Mouse (Mus musculus) thymus, postnatal 14 days (tissue): ENCODE results near the gene Tecpr2.
A peak's percentile ranks its signal among the peaks of the same experiment; 100 is the strongest.

Experiments used
- DNase-seq: peaks from one replicate; pipeline ENCODE4 v3.0.0; 2021

Tecpr2 gene

GRCm38 (mm10) chr12:110865571-110865970 lies 23.5 kb upstream of the Tecpr2 start:
- no peak for DNase-seq

GRCm38 (mm10) chr12:110865989-110866388 lies 23.1 kb upstream of the Tecpr2 start:
- no peak for DNase-seq

DNA sequence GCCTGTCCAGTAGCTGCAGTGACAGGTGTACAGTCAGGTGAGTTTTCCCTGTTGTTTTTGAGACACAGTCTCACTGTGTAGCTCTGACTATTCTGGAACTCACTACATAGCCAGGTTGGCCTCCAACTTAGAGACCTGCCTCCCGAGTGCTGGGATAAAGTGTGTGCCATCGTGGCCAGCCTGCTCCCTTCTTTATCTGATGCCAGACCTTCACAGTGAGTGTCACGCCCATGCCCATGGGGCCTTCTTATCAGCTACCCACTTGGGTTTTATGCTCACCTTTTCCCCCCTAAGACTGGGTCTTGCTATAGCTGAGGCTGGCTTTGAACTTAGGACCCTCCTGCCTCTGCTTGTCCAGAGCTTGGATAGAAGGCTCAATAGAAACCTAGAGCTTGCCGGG lies 19.0 kb upstream of the Tecpr2 start:
- DNase-seq: no peak

DNA sequence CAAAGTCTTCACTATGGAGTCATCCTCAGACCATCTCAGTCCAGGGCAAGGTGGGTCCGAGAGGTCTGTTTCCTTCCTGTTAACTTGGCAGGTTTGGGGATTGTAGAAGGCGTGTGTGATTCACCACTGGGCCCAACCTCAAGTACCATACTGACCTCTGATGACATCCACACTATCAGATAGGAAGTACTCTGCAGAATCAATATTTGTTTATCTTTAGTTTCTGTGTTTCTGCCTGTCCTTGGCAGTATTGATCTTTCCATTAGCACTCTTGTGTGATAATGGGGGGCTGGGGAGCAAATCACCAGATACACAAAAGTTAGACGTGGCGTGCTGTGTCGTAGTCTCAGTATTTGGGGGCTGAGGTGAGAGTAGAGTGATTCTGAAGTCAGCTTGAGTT lies 17.8 kb upstream of the Tecpr2 start:
- DNase-seq: no peak

GRCm38 (mm10) chr12:110875351-110875750 lies 13.7 kb upstream of the Tecpr2 start:
- no peak for DNase-seq

DNA sequence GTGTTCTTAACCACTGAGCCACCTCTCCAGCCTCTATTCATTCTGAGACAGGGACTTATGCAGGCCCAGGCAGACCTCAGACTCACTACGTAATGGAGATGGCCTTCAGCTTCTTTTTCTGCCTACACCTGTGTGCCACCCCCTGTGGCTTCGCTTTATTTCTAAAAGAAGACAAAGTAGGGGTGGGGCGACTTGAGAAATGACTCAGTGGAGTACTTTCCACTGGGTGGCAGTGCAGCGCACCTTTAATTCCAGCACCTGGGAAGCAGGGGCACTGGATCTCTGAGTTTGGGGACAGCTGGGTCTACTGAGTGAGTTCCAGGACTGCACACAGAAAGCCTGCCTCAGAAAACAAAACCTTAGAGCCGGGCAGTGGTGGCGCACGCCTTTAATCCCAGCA lies 6.8 kb upstream of the Tecpr2 start:
- peak; percentile 8 for DNase-seq

DNA sequence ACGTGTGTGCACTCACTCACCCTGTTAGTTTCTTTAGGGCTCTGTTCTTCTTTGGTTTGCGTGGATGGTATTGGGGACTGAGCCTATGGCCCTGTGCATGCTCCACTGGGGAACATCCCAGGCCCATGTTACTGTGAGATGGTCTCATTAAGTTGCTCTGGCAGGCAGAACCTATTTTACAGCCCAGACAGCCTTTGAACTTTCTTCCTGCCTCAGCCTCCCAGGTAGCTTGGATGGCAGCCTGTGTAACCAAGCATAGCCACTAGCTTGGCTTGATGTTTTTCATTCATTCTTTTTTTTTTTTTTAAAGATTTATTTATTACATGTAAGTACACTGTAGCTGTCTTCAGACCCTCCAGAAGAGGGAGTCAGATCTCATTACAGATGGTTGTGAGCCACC lies 3.8 kb upstream of the Tecpr2 start:
- DNase-seq: no peak

DNA sequence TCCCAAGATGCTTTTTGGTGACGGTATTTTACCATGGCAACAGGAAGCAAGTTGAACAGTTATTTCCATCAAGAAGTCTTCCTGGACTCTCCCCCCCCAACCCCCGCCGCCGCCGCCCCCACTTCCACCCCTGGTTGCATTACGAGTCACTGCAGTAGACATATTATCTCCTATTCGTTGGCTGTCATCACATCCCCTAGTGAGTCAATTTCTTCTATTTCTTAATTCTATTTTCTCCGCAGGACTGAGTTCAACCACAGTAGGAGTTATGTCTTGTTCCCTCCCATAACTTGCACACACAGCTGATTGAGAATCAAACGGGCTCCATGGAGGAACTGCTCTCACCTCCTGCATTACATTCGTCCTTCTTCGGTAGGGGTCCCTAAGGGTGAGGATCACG lies 958 bp upstream of the Tecpr2 start:
- DNase-seq: no peak

GRCm38 (mm10) chr12:110888606-110889005 lies 458 bp upstream of the Tecpr2 start:
- DNase-seq: no peak

DNA sequence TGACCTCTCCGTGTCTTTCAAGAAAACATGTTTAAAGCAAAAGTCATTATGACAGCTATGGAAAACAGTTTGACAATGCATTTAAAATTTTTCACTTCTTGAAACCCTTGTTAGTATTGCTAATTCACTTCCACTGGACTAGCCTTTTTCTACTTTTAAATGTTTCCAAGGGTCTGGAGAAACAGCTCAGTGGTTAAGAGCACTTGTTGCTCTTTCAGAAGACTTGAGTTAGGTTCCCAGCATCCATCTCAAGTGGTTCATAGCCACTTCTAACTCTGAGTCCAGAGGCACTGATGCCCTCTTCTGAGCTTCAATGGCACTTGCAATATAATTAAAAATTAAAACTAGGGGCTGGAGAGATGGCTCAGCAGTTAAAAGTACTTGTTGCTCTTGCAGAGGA lies 2.8 kb downstream of the Tecpr2 start:
- no peak for DNase-seq

GRCm38 (mm10) chr12:110902106-110902505 lies 13.0 kb downstream of the Tecpr2 start:
- no peak for DNase-seq

DNA sequence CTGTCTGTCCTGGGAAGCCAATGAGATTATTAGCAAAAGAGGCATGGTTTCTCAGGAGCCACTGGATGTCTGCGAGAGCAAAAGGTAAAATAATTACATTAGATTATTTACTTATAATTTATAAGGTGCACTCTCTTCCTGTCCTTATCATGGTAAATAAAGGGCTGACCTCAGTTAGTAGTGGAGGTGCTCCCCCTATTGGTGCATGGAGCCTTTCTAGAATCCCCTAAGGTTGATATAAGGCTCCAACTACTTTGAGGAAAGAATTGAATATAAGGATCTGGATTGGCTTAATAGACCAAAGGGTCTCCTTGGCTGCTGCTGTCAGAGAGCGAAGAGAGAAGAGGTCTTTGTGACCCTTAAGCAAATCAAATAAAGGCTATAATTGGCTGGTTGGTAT lies 14.5 kb downstream of the Tecpr2 start:
- DNase-seq: peak; percentile 39

GRCm38 (mm10) chr12:110907845-110908244 lies 18.8 kb downstream of the Tecpr2 start:
- no peak for DNase-seq

DNA sequence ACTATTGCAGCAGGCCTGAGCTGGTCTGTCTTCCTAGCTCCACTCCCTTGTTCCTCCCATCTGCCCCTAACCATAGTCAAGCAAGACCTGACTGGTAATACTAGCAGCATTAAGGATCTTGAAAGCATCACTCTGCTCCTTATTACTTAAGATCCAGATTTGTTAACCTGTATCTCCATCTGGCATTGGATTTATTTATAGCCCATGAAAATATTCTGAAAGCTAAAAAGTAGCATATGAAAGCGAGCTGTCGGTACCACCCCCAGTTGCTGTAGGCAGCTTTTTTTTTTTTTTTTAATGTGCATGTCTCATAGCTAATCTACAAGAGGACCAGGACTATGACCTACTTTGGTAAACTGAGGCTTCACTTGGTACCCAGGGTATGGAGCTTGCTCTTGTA lies 20.9 kb downstream of the Tecpr2 start:
- DNase-seq: no peak

- DNase-seq: no peak
Measured at GRCm38 (mm10) chr12:110915761-110916160, 26.7 kb downstream of the Tecpr2 start.

GRCm38 (mm10) chr12:110920254-110920653 lies 31.2 kb downstream of the Tecpr2 start:
- DNase-seq: no peak

DNA sequence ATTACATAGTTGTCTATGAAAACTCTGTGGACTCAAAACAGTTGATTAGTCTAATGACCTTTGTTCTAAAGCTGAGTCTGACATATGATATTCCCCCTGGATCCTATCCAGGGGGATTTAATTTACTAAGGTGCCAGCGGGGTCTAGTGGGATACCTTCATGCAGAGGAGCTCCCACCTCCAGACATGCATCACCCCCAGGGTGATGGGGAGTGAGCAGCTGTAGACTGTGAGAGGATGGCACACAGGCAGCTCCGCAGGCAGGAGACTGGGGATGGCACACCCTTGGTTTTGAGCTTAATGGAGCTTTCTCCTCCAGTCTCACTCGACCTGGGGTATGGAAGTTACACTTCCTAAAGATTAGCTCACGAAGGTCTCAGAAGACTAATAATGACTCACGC lies 32.5 kb downstream of the Tecpr2 start:
- no peak for DNase-seq

GRCm38 (mm10) chr12:110932820-110933219 lies 43.8 kb downstream of the Tecpr2 start:
- no peak for DNase-seq

GRCm38 (mm10) chr12:110935983-110936620 lies 47.0 kb downstream of the Tecpr2 start:
- DNase-seq: peak; percentile 69

DNA sequence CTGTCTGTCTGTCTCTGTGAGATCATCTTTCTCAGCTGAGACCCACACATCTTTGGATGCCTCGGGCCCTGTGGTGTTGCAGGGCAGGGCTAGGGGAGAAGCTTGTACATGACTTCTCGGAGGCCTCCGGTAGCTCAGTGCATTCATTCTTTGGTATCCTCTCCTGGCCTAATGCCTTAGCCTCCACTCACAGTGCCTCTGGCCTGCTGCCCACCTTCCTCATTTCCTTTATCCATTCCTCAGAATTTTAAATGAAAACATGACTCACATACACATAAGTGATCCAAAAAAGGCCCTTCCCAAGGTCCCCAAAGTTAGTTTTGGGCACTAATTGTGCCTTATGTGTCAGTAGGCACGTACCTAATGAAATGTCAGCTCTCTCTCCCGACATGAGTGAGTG lies 48.4 kb downstream of the Tecpr2 start:
- no peak for DNase-seq

DNA sequence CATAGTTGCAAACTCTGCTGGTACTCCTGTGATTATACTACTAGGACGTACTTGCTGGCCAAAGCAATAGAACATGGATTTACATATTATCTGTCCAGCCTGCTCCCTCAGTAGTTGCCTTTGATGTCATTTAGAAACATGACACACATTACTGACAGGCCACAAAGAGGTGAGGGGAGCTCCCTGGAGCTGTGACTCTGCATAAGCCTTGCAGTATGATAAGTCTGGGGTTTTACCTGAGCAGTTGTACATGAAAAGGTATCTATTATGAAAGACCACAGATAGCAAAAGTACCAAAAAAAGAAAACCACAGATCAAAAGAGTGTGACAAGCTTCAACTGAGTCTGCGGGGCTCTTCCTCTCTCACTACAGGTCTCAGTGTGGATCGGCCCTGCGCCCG lies 50.3 kb downstream of the Tecpr2 start:
- DNase-seq: no peak

GRCm38 (mm10) chr12:110940869-110941268 lies 51.8 kb downstream of the Tecpr2 start:
- no peak for DNase-seq

DNA sequence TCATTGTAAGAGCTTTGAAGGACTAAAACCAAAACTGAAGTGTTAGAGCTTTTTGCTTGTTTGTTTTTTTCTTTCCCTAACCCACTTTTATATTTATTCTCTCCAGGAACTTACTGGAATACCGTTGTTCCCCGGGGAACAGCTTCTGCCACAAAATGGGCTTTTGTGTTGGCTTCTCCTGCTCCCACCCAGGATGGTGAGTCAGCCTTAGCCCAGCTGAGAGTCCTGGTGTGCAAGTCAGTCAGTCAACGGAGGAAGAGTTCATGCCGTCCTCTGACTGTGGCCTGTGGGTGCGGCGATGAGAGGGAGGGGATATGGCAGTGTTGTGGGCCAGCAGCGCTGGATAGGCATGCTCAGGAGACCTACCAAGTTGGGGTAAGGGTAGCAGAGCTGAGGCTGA lies 57.2 kb downstream of the Tecpr2 start:
- no peak for DNase-seq

GRCm38 (mm10) chr12:110948082-110948909 lies 59.2 kb downstream of the Tecpr2 start:
- DNase-seq: no peak

DNA sequence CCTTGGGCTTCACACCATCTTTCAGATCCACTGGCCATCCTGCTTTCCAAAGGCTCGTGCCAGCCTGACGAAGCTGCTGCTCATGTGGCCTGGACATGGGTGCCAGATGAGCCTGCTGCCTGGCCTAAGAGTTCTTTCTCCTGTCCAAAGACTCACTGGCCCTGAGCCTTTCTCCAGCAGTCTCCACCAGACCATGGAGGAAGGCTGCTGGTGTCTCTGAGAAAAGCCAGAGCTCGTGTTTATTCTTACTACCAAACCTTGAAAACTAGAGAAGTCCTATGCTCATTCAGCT lies 59.8 kb downstream of the Tecpr2 start:
- DNase-seq: no peak
